Mouse (Mus musculus) hindbrain, embryonic 14.5 days (tissue): Measurements from ENCODE around the gene Dll4. TPM values are rescaled to one million over a fixed set of nuclear protein-coding genes. Genes with fewer than 3 reads are reported as not detected.

Experiments
- ATAC-seq: fragments of 200-750 bp; cut with Nextera tagmentation; 2 replicates; pipeline ENCODE4 v1.8.0; 2017; ENCODE audit warnings: moderate number of reproducible peaks, mild to moderate bottlenecking, moderate TSS enrichment, moderate library complexity; ENCODE audit not compliant: low FRiP score
- DNase-seq: peaks from one replicate; pipeline ENCODE4 v3.0.0-alpha.2; 2015; ENCODE audit warnings: low spot score
- H3K27ac ChIP-seq: fragments of 300-500 bp; sonication (generic); 2 replicates; pipeline ENCODE4 v1.5.1; 2014; ENCODE audit warnings: mild to moderate bottlenecking, moderate library complexity
- H3K27me3 ChIP-seq: fragments of 300-500 bp; sonication (generic); 2 replicates; pipeline ENCODE4 v1.6.1; 2014; ENCODE audit warnings: mild to moderate bottlenecking, low read length, mixed read lengths; ENCODE audit not compliant: control insufficient read depth, insufficient read depth
- H3K36me3 ChIP-seq: fragments of 300-500 bp; sonication (generic); replicated peaks from 2 replicates; pipeline ENCODE4 v1.6.1; 2014; ENCODE audit not compliant: control insufficient read depth, insufficient read depth
- H3K4me1 ChIP-seq: fragments of 300-500 bp; sonication (generic); replicated peaks from 2 replicates; pipeline ENCODE4 v1.6.1; 2014; ENCODE audit warnings: antibody characterized with exemption, low read length, mixed read lengths; ENCODE audit not compliant: control insufficient read depth, insufficient read depth
- H3K4me2 ChIP-seq: fragments of 300-500 bp; sonication (generic); replicated peaks from 2 replicates; pipeline ENCODE4 v1.6.1; 2014; ENCODE audit warnings: mild to moderate bottlenecking, moderate library complexity
- H3K4me3 ChIP-seq: fragments of 300-500 bp; sonication (generic); replicated peaks from 2 replicates; pipeline ENCODE4 v1.5.1; 2014; ENCODE audit warnings: mild to moderate bottlenecking, low read length
- H3K9ac ChIP-seq: fragments of 300-500 bp; sonication (generic); 2 replicates; pipeline ENCODE4 v1.6.1; 2014
- H3K9me3 ChIP-seq: fragments of 300-500 bp; sonication (generic); 2 replicates; pipeline ENCODE4 v1.6.1; 2016; ENCODE audit warnings: low read length; ENCODE audit not compliant: control insufficient read depth
- WGBS: fragments of 180-500 bp; shearing (Covaris S2); extraction: QIAGEN DNeasy Blood & Tissue Kit; methylation state at CpG from one replicate; pipeline ENCODE4 v1.1.7; 2014; 5-methylcytosine and 5-hydroxymethylcytosine counted together
- polyA plus RNA-seq: library from polyadenylated mRNA; unstranded; fragments of >200 nt; fragmentation: Nextera tagmentation; extraction: Ambion mirVana; gene quantifications from 2 replicates; pipeline ENCODE4 v1.2.1, GENCODE M21; 2014

Dll4 gene
- polyA plus RNA-seq, 1 experiment from 2014 or later, result 3.9 TPM

DNA sequence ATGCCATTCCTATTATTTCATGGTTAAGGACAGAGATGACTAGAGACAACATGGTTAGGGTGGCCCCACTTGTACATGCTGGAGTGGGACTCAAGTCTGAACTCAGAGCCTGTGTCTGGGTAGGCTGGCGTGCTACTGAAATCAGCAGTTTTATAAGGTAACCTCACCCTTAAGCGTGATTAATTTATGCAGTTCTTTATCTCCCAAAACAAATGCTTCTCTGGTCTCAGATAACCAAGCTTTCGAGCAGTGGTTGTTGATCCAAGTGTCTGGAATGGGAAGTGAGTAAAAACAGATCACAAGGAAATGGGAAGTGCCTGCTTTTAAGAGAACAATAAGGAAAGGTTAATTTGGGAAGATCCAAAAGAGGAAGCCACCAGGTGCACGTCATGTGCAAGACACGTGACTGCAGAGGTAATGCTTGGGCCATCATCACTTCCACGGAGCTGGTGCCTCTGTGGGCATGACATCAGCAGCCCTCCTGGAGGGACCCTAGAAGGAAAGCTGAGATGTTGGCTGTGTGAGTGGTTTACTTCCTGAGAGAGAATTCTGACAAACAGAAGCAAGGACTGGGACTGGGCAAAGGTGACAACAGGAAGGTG is 19.1 kb downstream of the Dll4 start:
- Histone ChIP-seq H3K4me3 (no peak overlapping the region), H3K27ac (no peak overlapping the region), H3K4me2 (no peak overlapping the region), H3K9me3 (no peaks in the 10 kb centered on the region), H3K27me3 (no peaks in the 10 kb centered on the region; the same call in 1 of the 2 replicates), H3K9ac (no peak overlapping the region), H3K36me3 (no peaks in the 10 kb centered on the region), H3K4me1 (no peaks in the 10 kb centered on the region)
- no peak for ATAC-seq
- 54% methylated on average over 6 of the region's 6 CpGs for WGBS
- DNase-seq, result no peak

DNA sequence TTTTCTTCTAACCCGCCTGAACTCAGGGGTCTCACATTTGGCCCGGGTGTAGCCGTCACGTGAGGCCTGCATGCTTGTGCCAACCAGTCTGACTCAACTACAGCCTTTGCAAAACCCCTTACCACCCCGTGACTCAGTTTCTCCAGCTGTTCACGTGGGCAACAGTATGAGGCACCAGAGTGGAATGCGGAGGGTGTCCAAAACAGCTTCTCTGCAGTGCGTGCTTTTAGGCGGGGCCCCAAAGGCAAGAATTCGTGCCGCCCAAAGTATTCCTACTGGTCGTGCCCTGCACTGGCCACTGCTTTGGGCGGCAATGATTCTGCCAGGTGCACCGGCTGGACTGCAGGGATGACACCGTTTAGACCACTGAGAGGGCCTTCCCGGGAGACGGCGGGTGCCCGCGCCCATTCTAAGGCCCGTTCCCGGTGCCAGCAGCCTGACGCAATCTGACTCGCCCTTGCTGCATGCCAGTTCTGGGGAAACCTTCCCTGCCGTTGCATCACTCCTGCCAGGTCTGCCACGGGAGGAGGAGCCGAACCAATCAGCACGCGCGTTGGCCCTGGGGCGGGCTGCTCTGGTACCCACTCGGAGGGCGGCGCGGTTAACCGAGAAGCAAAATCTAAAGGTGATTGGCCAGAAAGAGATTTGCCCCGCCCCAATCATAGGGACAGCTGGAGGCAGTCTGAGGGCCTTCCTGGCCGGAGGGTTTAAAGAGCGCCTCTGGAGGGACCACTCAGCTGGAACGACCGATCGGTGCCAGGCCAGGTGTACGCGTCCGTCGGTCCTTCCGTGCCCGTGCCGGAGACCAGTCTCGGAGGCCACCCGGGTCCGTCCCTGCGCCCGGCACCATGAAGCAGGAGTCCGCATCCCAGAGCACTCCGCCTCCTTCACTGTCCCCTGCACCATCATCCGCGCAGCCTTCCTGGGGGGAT is 25.2 kb downstream of the Dll4 start, which contains the start of gene Chac1:
Chac1 (plus strand) TSS at position 675 of the 932 bp plus-strand sequence.
- 0 out of 2 replicates have a peak within 1 kb of the TSS, but pooled peaks have one; percentile 10 for H3K27ac ChIP-seq

DNA sequence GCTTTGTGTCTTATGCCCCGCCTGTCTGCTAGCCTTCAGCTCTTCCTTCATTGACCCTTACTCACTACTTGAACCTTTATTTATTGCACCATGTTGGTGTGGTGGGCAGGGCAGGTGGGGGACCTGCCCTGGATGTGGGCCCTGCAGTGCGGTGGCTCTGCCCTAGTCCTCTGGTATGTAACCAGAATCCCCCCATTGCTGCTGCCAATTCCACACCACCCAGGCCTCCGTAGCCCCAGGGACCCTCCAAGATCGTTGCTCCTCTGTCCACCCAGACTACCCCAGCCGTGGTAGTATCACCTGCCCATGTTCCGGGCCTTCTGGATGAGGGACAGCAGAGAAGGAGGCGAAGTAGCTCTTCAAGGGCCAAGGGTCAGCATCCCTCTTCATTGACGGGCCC is 28.1 kb downstream of the Dll4 start:
- peaks cover 5% of the 10 kb centered on the region; the same call in 1 of the 2 replicates for H3K36me3 ChIP-seq
- DNase-seq (no peak), ATAC-seq (no peak)
- 92% methylated on average over 8 of the region's 8 CpGs for WGBS
- no peak overlapping the region for H3K4me3 ChIP-seq
- peaks cover 4% of the 10 kb centered on the region for H3K4me1 ChIP-seq
- no peak overlapping the region for H3K9ac ChIP-seq
- H3K27ac ChIP-seq, result no peak overlapping the region
- peaks cover 4% of the 10 kb centered on the region; the same call in 1 of the 2 replicates for H3K27me3 ChIP-seq
- no peaks in the 10 kb centered on the region for H3K9me3 ChIP-seq
- no peak overlapping the region for H3K4me2 ChIP-seq

More for the DNA sequence above, 25.2 kb downstream of the Dll4 start, which contains the start of gene Chac1:
- peak within 1 kb of the TSS; percentile 79 for H3K4me3 ChIP-seq
- DNase-seq (peak; percentile 89), ATAC-seq (peak; percentile 98)
- H3K4me2 ChIP-seq, result peak within 1 kb of the TSS; percentile 76
- whole genome bisulfite sequencing, result 5% methylated on average over 58 of the region's 58 CpGs
- H3K9ac ChIP-seq, result peak within 1 kb of the TSS; percentile 77
- no peaks in the 10 kb centered on the region for H3K9me3 ChIP-seq
- peaks cover 5% of the 10 kb centered on the region; the same call in 1 of the 2 replicates for H3K36me3 ChIP-seq
- peaks cover 4% of the 10 kb centered on the region for H3K4me1 ChIP-seq
- peaks cover 4% of the 10 kb centered on the region; the same call in 1 of the 2 replicates for H3K27me3 ChIP-seq

DNA sequence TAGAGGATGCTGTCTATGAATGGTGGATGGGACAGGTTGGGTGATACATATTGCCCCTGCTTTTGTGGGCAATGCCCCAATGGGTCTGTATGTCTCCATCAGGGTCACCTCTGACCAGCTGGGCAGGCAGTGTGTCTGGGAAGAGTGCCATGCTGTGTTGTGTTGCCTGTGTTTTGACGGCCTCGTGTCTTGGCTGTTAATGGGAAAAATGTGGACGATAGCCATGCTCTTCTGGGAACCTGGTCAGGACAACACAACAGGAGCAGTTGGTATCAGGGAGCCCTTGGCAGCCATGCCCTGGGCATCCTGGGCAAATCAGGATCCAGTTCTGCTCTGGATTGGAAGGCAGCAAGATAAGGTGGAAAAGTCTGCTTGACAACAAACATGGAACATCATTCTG is 29.5 kb downstream of the Dll4 start:
- peaks cover 5% of the 10 kb centered on the region; the same call in 1 of the 2 replicates for H3K36me3 ChIP-seq
- H3K4me1 ChIP-seq, result peaks cover 4% of the 10 kb centered on the region
- 0 out of 2 replicates have a peak, but pooled peaks cover 4% of the 10 kb centered on the region for H3K27me3 ChIP-seq
- H3K9ac ChIP-seq, result no peak overlapping the region
- WGBS, result 82% methylated on average over 3 of the region's 3 CpGs
- ATAC-seq (no peak), DNase-seq (no peak)
- H3K4me3 ChIP-seq, result no peak overlapping the region
- no peak overlapping the region for H3K27ac ChIP-seq
- no peak overlapping the region for H3K4me2 ChIP-seq
- no peaks in the 10 kb centered on the region for H3K9me3 ChIP-seq

DNA sequence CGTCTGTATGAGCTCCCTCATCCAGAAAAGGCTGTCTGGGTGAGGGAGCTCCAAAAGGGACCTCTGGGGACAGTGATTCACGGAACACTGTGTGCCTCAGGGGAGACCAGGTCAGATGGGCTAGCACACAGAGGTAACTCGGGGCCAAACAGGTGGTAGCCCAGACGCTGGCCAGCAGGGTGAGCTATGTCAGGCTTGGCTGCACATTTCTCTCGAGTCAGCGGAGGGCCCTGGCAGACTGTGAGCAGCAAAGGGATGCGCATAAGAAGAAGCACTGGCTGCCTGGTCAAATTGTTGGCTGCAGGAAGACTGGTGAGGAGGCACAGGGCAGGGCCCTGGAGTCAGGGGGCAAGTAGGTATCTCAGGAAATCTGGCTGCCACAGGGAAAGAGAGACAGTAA is 30.1 kb downstream of the Dll4 start:
- Histone ChIP-seq H3K9me3 (peaks cover 4% of the 10 kb centered on the region; the same call in 1 of the 2 replicates), H3K4me1 (peaks cover under 1% of the 10 kb centered on the region; the same call in 1 of the 2 replicates), H3K36me3 (peaks cover 5% of the 10 kb centered on the region; the same call in 1 of the 2 replicates), H3K27me3 (0 out of 2 replicates have a peak, but pooled peaks cover 4% of the 10 kb centered on the region), H3K4me3 (no peak overlapping the region), H3K27ac (no peak overlapping the region), H3K9ac (no peak overlapping the region), H3K4me2 (no peak overlapping the region)
- DNase-seq (no peak), ATAC-seq (no peak)
- WGBS, result 30% methylated on average over 7 of the region's 7 CpGs

DNA sequence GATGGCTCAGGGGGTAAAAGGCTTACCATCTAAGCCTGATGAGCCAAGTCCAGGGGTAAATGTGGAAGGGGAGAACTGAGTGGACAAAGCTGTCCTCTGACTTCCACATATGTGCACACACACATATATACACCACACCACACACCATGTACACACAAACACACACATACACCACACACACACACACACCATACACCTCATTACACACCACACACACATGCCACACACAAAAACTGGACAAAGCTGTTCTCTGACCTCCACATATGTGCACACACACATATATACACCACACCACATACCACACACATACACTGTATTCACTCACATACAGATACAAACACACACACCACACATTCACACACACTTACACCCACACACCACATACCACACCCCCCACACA is 30.7 kb downstream of the Dll4 start:
- Histone ChIP-seq H3K27me3 (0 out of 2 replicates have a peak, but pooled peaks cover 3% of the 10 kb centered on the region), H3K9ac (no peak overlapping the region), H3K4me2 (no peak overlapping the region), H3K4me1 (no peaks in the 10 kb centered on the region; the same call in 1 of the 2 replicates), H3K27ac (no peak overlapping the region), H3K36me3 (peaks cover 5% of the 10 kb centered on the region; the same call in 1 of the 2 replicates), H3K4me3 (no peak overlapping the region), H3K9me3 (peaks cover 10% of the 10 kb centered on the region; the same call in 1 of the 2 replicates)
- no peak for DNase-seq
- ATAC-seq, result no peak

DNA sequence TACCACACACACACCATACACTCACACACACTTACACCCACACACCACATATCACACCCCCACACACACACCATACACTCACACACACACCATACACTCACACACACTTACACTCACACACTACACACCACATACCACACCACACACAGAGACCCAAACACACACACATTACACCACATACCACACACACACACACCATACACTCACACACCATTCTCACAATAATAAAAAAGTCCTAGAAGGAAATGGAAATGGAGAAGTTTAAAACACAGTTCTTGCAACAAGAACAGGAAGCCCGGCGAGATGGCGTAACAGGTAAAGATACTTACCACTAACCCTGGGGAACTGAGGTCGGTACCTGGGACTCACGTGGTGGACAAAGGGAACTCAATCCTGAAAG is 31.2 kb downstream of the Dll4 start:
- H3K4me1 ChIP-seq, result no peaks in the 10 kb centered on the region; the same call in 1 of the 2 replicates
- ATAC-seq, result no peak
- H3K9me3 ChIP-seq, result peaks cover 15% of the 10 kb centered on the region; the same call in 1 of the 2 replicates
- 92% methylated on average over 5 of the region's 5 CpGs for WGBS
- H3K9ac ChIP-seq, result no peak overlapping the region
- no peak overlapping the region for H3K4me2 ChIP-seq
- H3K4me3 ChIP-seq, result no peak overlapping the region
- H3K27ac ChIP-seq, result no peak overlapping the region
- no peaks in the 10 kb centered on the region for H3K27me3 ChIP-seq
- no peak for DNase-seq
- peaks cover 5% of the 10 kb centered on the region; the same call in 1 of the 2 replicates for H3K36me3 ChIP-seq

DNA sequence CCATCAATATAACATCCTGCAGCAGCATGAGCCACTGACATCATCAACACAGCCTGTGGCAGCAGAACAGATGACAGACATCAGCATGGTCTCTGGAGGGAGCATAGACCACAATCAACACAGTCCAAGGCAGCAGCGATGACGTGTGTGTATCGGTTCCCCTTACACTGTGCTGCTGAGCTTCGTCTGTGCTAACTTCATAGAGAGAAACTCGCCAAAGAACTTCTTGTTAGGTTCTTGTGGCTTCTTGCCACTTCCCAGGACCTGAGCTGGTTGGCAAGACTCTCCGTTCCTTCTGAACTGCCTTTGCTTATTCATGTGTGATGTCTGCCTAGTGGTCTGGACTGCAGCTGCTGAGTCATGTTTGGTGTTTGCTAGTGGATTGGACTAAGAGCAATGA is 32.7 kb downstream of the Dll4 start:
- H3K27ac ChIP-seq, result no peak overlapping the region
- ATAC-seq (no peak), DNase-seq (no peak)
- 85% methylated on average over 6 of the region's 6 CpGs for WGBS
- H3K4me2 ChIP-seq, result no peak overlapping the region
- no peaks in the 10 kb centered on the region for H3K4me1 ChIP-seq
- H3K9ac ChIP-seq, result no peak overlapping the region
- H3K9me3 ChIP-seq, result peaks cover 19% of the 10 kb centered on the region; the same call in 1 of the 2 replicates
- no peaks in the 10 kb centered on the region for H3K27me3 ChIP-seq
- peaks cover 5% of the 10 kb centered on the region; the same call in 1 of the 2 replicates for H3K36me3 ChIP-seq
- no peak overlapping the region for H3K4me3 ChIP-seq
